ENCODE assay signal across 8 mouse cellular contexts in the genomic region with DNA sequence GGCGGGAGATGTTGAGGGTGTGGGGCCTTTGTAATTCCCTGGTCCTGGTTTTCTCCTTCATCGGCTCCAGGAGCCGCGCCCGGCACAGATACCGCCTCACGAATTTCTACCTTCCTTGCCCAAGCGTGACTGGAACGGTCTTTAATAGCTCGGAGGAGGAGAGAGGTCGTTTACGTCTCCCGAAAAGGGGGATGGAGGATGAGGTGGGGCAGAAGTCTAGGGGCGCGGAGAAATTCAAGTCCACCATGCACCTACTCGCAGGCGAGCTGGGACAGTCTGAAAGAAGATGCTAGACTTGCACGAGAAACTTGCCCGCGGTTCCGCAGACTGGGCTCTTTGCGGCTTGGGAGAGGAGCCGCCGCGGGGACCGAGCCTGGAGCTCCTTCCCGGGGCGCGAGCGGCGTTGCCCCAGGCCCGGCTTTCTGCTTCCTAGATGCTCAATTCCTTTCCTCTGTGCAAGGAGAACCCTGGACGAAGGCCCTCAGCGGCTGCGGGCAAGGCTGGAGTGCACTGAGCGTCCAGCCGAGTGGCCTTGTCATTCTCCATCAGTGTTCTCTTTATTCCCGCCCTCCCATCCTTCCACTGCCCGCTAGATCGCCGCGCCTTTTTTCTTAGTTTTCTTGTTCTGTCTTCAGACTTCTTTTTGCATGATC. TPM values are rescaled to one million over a fixed set of nuclear protein-coding genes. Genes with fewer than 3 reads are reported as not detected.
A peak's percentile ranks its signal among the peaks of the same experiment; 100 is the strongest.
DNase-seq lines count a peak whose midpoint lies in the region; ATAC-seq and TF ChIP-seq lines count a peak whose summit lies in the region.

No protein-coding gene starts in this region.

- H3K4me3 ChIP-seq in ES-Bruce4 (ENCODE audit: low read depth, low read length), result peak overlapping the region; percentile 95
- H3K4me3 ChIP-seq in hindbrain, embryonic 11.5 days (ENCODE audit: low read depth, low read length), result peak overlapping the region; percentile 72
- H3K4me3 ChIP-seq in liver, embryonic 14.5 days (ENCODE audit: insufficient read depth in 1 of 2, low read depth in 2 of 2, low read length in 2 of 2), result peak overlapping the region; percentile 86 to 100
- peak overlapping the region; percentile 88 for H3K4me3 ChIP-seq in olfactory bulb, adult 2 months (ENCODE audit: insufficient read depth, low read depth, low read length)

- no peaks in the 10 kb centered on the region for H3K9me3 ChIP-seq in ES-Bruce4 (replicated peaks; ENCODE audit: control insufficient read depth, insufficient read depth, low read length, poor library complexity, severe bottlenecking)
- H3K9me3 ChIP-seq in hindbrain, embryonic 11.5 days (ENCODE audit: control insufficient read depth, low read length), result no peaks in the 10 kb centered on the region
- no peaks in the 10 kb centered on the region for H3K9me3 ChIP-seq in liver, embryonic 14.5 days (ENCODE audit: control insufficient read depth, low read length)

- peak; percentile 10 for ATAC-seq in hindbrain, embryonic 11.5 days (ENCODE audit: low FRiP score)
- ATAC-seq in liver, embryonic 14.5 days (ENCODE audit: insufficient read depth), result no peak
- no peak; the same call in 1 of the 2 replicates for ATAC-seq in frontal cortex, adult (ENCODE audit: low TSS enrichment)

- TF ChIP-seq EP300 in ES-Bruce4 (IDR thresholded peaks at IDR 0.05; ENCODE audit: insufficient read depth, low read depth, low read length), result 0 out of 2 replicates have a peak, but pooled peaks have one; percentile 1
- no peak for TF ChIP-seq EP300 in liver, embryonic 14.5 days (IDR thresholded peaks at IDR 0.05; ENCODE audit: low read depth)

- peak overlapping the region; percentile 91 for H3K9ac ChIP-seq in ES-Bruce4 (ENCODE audit: low read depth, poor library complexity, severe bottlenecking)
- peak overlapping the region; percentile 90 for H3K9ac ChIP-seq in hindbrain, embryonic 11.5 days (ENCODE audit: low read depth, low read length)
- peak overlapping the region; percentile 96 for H3K9ac ChIP-seq in liver, embryonic 14.5 days (replicated peaks)

- H3K27ac ChIP-seq in ES-Bruce4 (ENCODE audit: insufficient read depth, low read length), result peak overlapping the region; percentile 80
- H3K27ac ChIP-seq in hindbrain, embryonic 11.5 days (ENCODE audit: low read depth, low read length), result peak overlapping the region; percentile 91
- peak overlapping the region; percentile 86 for H3K27ac ChIP-seq in liver, embryonic 14.5 days
- peak overlapping the region; percentile 65 for H3K27ac ChIP-seq in olfactory bulb, adult 2 months (ENCODE audit: insufficient read depth, low read depth, low read length)

- no peaks in the 10 kb centered on the region for H3K4me1 ChIP-seq in ES-Bruce4 (ENCODE audit: control insufficient read depth, insufficient read depth, low read length)
- no peaks in the 10 kb centered on the region for H3K4me1 ChIP-seq in hindbrain, embryonic 11.5 days (replicated peaks; ENCODE audit: control insufficient read depth, insufficient read depth, low read length)
- H3K4me1 ChIP-seq in liver, embryonic 14.5 days (replicated peaks; ENCODE audit: control insufficient read depth in 2 of 2, insufficient read depth in 2 of 2, low read length in 1 of 2), result peaks cover 1 to 4% of the 10 kb centered on the region in 2 experiments; a peak in 3 of 4 replicates
- no peaks in the 10 kb centered on the region for H3K4me1 ChIP-seq in olfactory bulb, adult 2 months (ENCODE audit: control insufficient read depth, insufficient read depth, low read length)

- no peak for TF ChIP-seq CTCF in ES-Bruce4 (IDR thresholded peaks at IDR 0.05; ENCODE audit: low read depth, low read length)
- no peak for TF ChIP-seq CTCF in liver, embryonic 14.5 days (IDR thresholded peaks at IDR 0.05; ENCODE audit: low read depth)
- TF ChIP-seq CTCF in olfactory bulb, adult 2 months (IDR thresholded peaks at IDR 0.05; ENCODE audit: insufficient read depth, low read depth, low read length), result no peak

- H3K36me3 ChIP-seq in ES-Bruce4 (ENCODE audit: control insufficient read depth, insufficient read depth, low read length, poor library complexity, severe bottlenecking), result peaks cover 38% of the 10 kb centered on the region
- H3K36me3 ChIP-seq in hindbrain, embryonic 11.5 days (ENCODE audit: control insufficient read depth, insufficient read depth, low read length), result no peaks in the 10 kb centered on the region; the same call in 1 of the 2 replicates
- peaks cover 46% of the 10 kb centered on the region for H3K36me3 ChIP-seq in liver, embryonic 14.5 days (replicated peaks; ENCODE audit: control insufficient read depth, insufficient read depth, low read depth)

- H3K4me2 ChIP-seq in hindbrain, embryonic 11.5 days (replicated peaks; ENCODE audit: low read depth, low read length), result peak overlapping the region; percentile 53
- peak overlapping the region; percentile 84 for H3K4me2 ChIP-seq in liver, embryonic 14.5 days (ENCODE audit: low read depth)

- intact Hi-C loops in gastrocnemius, postnatal 36 days (cut with DNase I), result no loop called here

- no peak for TF ChIP-seq POLR2A in ES-Bruce4 (IDR thresholded peaks at IDR 0.05; ENCODE audit: insufficient read depth, low read length)
- no peak for TF ChIP-seq POLR2A in olfactory bulb, adult 2 months (IDR thresholded peaks at IDR 0.05; ENCODE audit: insufficient read depth, low read depth, low read length)

- H3K27me3 ChIP-seq in ES-Bruce4 (ENCODE audit: control insufficient read depth, insufficient read depth, low read length, poor library complexity, severe bottlenecking), result no peaks in the 10 kb centered on the region
- H3K27me3 ChIP-seq in hindbrain, embryonic 11.5 days (ENCODE audit: control insufficient read depth, insufficient read depth, low read length), result no peaks in the 10 kb centered on the region
- H3K27me3 ChIP-seq in liver, embryonic 14.5 days (ENCODE audit: control insufficient read depth, insufficient read depth, low read length), result no peaks in the 10 kb centered on the region

- peak; percentile 3 for DNase-seq in gastrocnemius, adult 18-20 months (ENCODE audit: low spot score)
- no peak for DNase-seq in gastrocnemius, postnatal 36 days
- DNase-seq in embryo, embryonic 11.5 days (ENCODE audit: low read depth, low spot score), result peak; percentile 30
- DNase-seq in hindbrain, embryonic 11.5 days (ENCODE audit: low spot score), result peak; percentile 68
- DNase-seq in liver, embryonic 14.5 days (ENCODE audit: low read depth in 3 of 3, low spot score in 3 of 3), result peak in 1 of 3 experiments; percentile 24

- 0% methylated on average over 42 of the region's 42 CpGs for WGBS in hindbrain, embryonic 11.5 days
- 1% methylated on average over 42 of the region's 42 CpGs for WGBS in liver, embryonic 14.5 days (ENCODE audit: insufficient replicate concordance)
- WGBS in olfactory bulb, adult 2 months, result under 1% methylated on average over 42 of the region's 42 CpGs

RNA-seq across cellular contexts. Expression of a gene that starts 0.6 kb away (rescaled TPM):
- 1 to 10 TPM; 4.6 to 5.3 TPM for total RNA-seq in gastrocnemius, adult 18-20 months (2021)
- total RNA-seq in gastrocnemius, postnatal 36 days (2021), result 1 to 10 TPM; 2.6 to 3.4 TPM
- 102 and 104 TPM in 2 replicates for polyA plus RNA-seq in ES-Bruce4 (2011; ENCODE audit: insufficient read depth, insufficient read length, low read depth, missing spikeins)
- polyA plus RNA-seq in hindbrain, embryonic 11.5 days (2014; fragmentation: Nextera tagmentation; extraction: Ambion mirVana), result 95.8 and 101 TPM in 2 replicates
- 12.9 and 18.5 TPM in 2 replicates for polyA plus RNA-seq in liver, embryonic 14.5 days (2012; rRNA removed)
- 23.8 and 24.2 TPM in 2 replicates for polyA plus RNA-seq in liver, embryonic 14.5 days (2014; fragmentation: Nextera tagmentation; extraction: Ambion mirVana)
- not detected in 2 replicates for polyA plus RNA-seq in olfactory bulb, adult 2 months (2012; ENCODE audit: insufficient read depth, insufficient read length, low replicate concordance, missing spikeins)

RNA-seq across cellular contexts. Expression of a gene that starts 1.1 kb away (rescaled TPM):
- under 1 TPM; 0.16 to 0.17 TPM for total RNA-seq in gastrocnemius, adult 18-20 months (2021)
- under 1 TPM; 0.31 to 0.35 TPM for total RNA-seq in gastrocnemius, postnatal 36 days (2021)
- 34.3 and 36.7 TPM in 2 replicates for polyA plus RNA-seq in ES-Bruce4 (2011; ENCODE audit: insufficient read depth, insufficient read length, low read depth, missing spikeins)
- polyA plus RNA-seq in hindbrain, embryonic 11.5 days (2014; fragmentation: Nextera tagmentation; extraction: Ambion mirVana), result 19.6 and 22.6 TPM in 2 replicates
- 6.8 and 9.7 TPM in 2 replicates for polyA plus RNA-seq in liver, embryonic 14.5 days (2012; rRNA removed)
- polyA plus RNA-seq in liver, embryonic 14.5 days (2014; fragmentation: Nextera tagmentation; extraction: Ambion mirVana), result 7.4 and 8.4 TPM in 2 replicates
- not detected in 2 replicates for polyA plus RNA-seq in olfactory bulb, adult 2 months (2012; ENCODE audit: insufficient read depth, insufficient read length, low replicate concordance, missing spikeins)

RNA-seq across cellular contexts. Expression of a gene that starts 17.2 kb away (rescaled TPM):
- total RNA-seq in gastrocnemius, adult 18-20 months (2021), result 1 to 10 TPM; 3.4 to 3.9 TPM
- total RNA-seq in gastrocnemius, postnatal 36 days (2021), result 1 to 10 TPM; 2.9 TPM
- 51.4 and 55.9 TPM in 2 replicates for polyA plus RNA-seq in ES-Bruce4 (2011; ENCODE audit: insufficient read depth, insufficient read length, low read depth, missing spikeins)
- 76.2 and 78.9 TPM in 2 replicates for polyA plus RNA-seq in hindbrain, embryonic 11.5 days (2014; fragmentation: Nextera tagmentation; extraction: Ambion mirVana)
- 5.9 and 7.9 TPM in 2 replicates for polyA plus RNA-seq in liver, embryonic 14.5 days (2012; rRNA removed)
- 21.1 and 22.9 TPM in 2 replicates for polyA plus RNA-seq in liver, embryonic 14.5 days (2014; fragmentation: Nextera tagmentation; extraction: Ambion mirVana)
- polyA plus RNA-seq in olfactory bulb, adult 2 months (2012; ENCODE audit: insufficient read depth, insufficient read length, low replicate concordance, missing spikeins), result 151 TPM in 1 of 2 replicates, not detected in the other

RNA-seq across cellular contexts. Expression of a gene that starts 23.1 kb away (rescaled TPM):
- 1 to 10 TPM; 8.0 to 8.6 TPM for total RNA-seq in gastrocnemius, adult 18-20 months (2021)
- total RNA-seq in gastrocnemius, postnatal 36 days (2021), result 1 to 10 TPM; 6.8 to 7.9 TPM
- 27.1 and 28.9 TPM in 2 replicates for polyA plus RNA-seq in ES-Bruce4 (2011; ENCODE audit: insufficient read depth, insufficient read length, low read depth, missing spikeins)
- 25.9 and 29.8 TPM in 2 replicates for polyA plus RNA-seq in hindbrain, embryonic 11.5 days (2014; fragmentation: Nextera tagmentation; extraction: Ambion mirVana)
- polyA plus RNA-seq in liver, embryonic 14.5 days (2012; rRNA removed), result 5.7 and 6.2 TPM in 2 replicates
- 7.3 and 8.7 TPM in 2 replicates for polyA plus RNA-seq in liver, embryonic 14.5 days (2014; fragmentation: Nextera tagmentation; extraction: Ambion mirVana)
- not detected in 2 replicates for polyA plus RNA-seq in olfactory bulb, adult 2 months (2012; ENCODE audit: insufficient read depth, insufficient read length, low replicate concordance, missing spikeins)

RNA-seq across cellular contexts. Expression of a gene that starts 35.8 kb away (rescaled TPM):
- 1 to 10 TPM; 4.2 to 4.6 TPM for total RNA-seq in gastrocnemius, adult 18-20 months (2021)
- total RNA-seq in gastrocnemius, postnatal 36 days (2021), result 1 to 10 TPM; 2.9 to 3.5 TPM
- polyA plus RNA-seq in ES-Bruce4 (2011; ENCODE audit: insufficient read depth, insufficient read length, low read depth, missing spikeins), result 6.3 TPM in 2 replicates
- 99.1 and 114 TPM in 2 replicates for polyA plus RNA-seq in hindbrain, embryonic 11.5 days (2014; fragmentation: Nextera tagmentation; extraction: Ambion mirVana)
- polyA plus RNA-seq in liver, embryonic 14.5 days (2012; rRNA removed), result 1.3 and 1.5 TPM in 2 replicates
- 5.0 and 6.0 TPM in 2 replicates for polyA plus RNA-seq in liver, embryonic 14.5 days (2014; fragmentation: Nextera tagmentation; extraction: Ambion mirVana)
- polyA plus RNA-seq in olfactory bulb, adult 2 months (2012; ENCODE audit: insufficient read depth, insufficient read length, low replicate concordance, missing spikeins), result not detected in 2 replicates

Comparison
In these comparisons a context has a peak if more than half of its experiments do, and no peak if none do; other contexts are left out.
1. DNase-seq: peak in gastrocnemius, adult 18-20 months (single experiment), embryo, embryonic 11.5 days (single experiment) and hindbrain, embryonic 11.5 days (single experiment); none in gastrocnemius, postnatal 36 days (0 of 2).
2. Peak in every context shown above with its lines, with median percentiles within 50 percentile points of each other: H3K27ac ChIP-seq, H3K4me3 ChIP-seq and H3K9ac ChIP-seq.